Mouse (Mus musculus): ENCODE data around the gene Pp2d1. TPM values are rescaled to one million over a fixed set of nuclear protein-coding genes. Genes with fewer than 3 reads are reported as not detected.
"Not testable (repeated sequence)": the region's sequence is repeated elsewhere in the genome, so short reads cannot be mapped to it uniquely, and the experiment has no call there.

Pp2d1 gene
- not detected in 2 replicates for polyA plus RNA-seq (2012)

- TF ChIP-seq GATA1 (IDR thresholded peaks at IDR 0.05; ENCODE audit: low read length), result not testable (repeated sequence)
Observed at GRCm38 (mm10) chr17:53539351-53539750, at the start of gene Pp2d1. Pp2d1 (minus strand) TSS chr17:53539451.

GRCm38 (mm10) chr17:53588097-53588855 is 49.0 kb upstream of the Pp2d1 start:
- TF ChIP-seq GATA1 (IDR thresholded peaks at IDR 0.05; ENCODE audit: low read length), result no peak

- no peak for TF ChIP-seq GATA1 (IDR thresholded peaks at IDR 0.05; ENCODE audit: low read length)
Observed at GRCm38 (mm10) chr17:53587074-53587851, 48.0 kb upstream of the Pp2d1 start.

- no peak for TF ChIP-seq GATA1 (IDR thresholded peaks at IDR 0.05; ENCODE audit: low read length)
Observed at GRCm38 (mm10) chr17:53583846-53584579, 44.8 kb upstream of the Pp2d1 start.

- no peak for TF ChIP-seq GATA1 (IDR thresholded peaks at IDR 0.05; ENCODE audit: low read length)
Observed at GRCm38 (mm10) chr17:53582805-53583204, 43.6 kb upstream of the Pp2d1 start.

- TF ChIP-seq GATA1 (IDR thresholded peaks at IDR 0.05; ENCODE audit: low read length), result no peak
Observed at GRCm38 (mm10) chr17:53582026-53582585, 42.9 kb upstream of the Pp2d1 start.

DNA sequence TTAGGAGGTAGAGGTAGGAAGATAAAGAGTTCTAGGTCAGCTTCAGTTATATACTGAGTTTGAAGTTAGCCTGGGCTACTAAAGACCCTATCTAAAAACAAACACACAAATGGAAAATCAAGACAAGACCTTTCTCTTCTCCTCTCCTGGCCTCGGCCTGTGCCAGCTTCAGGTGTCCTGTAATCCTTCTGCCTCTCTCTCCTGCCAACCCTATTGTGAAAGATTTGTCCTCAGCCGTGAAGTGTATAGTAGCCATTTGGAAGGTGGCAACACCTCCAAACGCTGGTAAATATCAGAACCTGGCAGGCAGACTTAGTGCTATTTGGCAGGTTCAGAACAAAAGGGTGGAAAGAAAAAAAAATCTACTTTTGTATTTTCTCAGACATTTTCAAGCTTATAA is 41.0 kb upstream of the Pp2d1 start:
- TF ChIP-seq GATA1 (IDR thresholded peaks at IDR 0.05; ENCODE audit: low read length), result no peak

DNA sequence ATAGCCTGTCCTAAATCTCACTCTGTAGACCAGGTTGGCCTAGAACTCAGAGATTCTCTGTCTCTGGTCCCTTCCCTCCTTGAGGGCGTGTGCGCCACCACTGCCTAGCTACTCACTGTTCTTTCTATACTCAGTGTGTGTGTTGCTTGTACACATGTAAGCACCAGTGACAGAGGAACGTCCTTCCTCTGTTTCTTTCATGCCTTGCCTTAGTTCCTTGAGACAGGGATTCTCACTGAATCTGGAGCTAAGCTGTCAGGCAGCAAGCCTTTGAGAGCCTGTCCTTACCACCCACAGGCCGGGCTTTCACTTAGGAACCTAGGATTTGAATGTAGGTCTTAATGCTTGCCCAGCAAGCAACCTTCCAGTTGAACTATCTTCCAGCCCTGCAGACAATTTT is 40.4 kb upstream of the Pp2d1 start:
- TF ChIP-seq GATA1 (IDR thresholded peaks at IDR 0.05; ENCODE audit: low read length), result no peak

DNA sequence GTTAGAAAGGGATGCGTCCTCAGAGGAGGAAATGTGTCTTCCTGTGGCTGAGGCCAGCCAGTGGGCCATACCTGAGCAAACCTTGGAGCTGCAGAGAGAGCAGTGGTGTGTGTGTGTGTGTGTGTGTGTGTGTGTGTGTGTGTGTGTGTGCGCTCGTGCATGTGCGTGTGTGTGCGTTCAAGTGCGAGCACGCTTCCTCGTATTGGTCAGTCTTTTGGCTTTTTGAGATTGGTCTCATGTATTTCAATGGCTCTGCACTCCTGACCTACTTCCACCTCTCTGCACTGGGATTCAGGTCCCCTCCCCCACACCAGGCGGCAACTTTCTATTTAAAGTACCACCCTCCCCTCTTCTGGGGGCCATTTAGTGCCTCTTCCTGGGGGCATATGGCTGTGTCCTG is 39.5 kb upstream of the Pp2d1 start:
- no peak for TF ChIP-seq GATA1 (IDR thresholded peaks at IDR 0.05; ENCODE audit: low read length)

DNA sequence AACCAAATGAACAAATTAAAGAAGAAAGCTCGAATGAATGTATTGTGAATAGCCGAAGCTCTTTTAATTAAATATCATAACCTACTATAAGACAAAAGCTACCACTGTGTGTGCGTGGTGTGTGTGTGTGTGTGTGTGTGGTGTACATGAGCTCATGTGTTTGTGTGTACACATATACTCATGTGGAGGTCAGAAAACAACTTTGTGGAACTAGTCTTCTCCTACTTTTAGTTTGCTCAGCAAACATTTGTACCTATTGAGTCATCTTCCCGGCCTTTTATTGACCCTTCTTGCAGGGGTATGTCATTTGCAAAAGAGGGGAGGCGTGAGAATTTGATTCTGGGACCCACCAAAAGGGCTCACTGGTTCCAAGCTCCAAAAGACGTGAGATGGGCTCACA is 39.0 kb upstream of the Pp2d1 start:
- TF ChIP-seq GATA1 (IDR thresholded peaks at IDR 0.05; ENCODE audit: low read length), result no peak

DNA sequence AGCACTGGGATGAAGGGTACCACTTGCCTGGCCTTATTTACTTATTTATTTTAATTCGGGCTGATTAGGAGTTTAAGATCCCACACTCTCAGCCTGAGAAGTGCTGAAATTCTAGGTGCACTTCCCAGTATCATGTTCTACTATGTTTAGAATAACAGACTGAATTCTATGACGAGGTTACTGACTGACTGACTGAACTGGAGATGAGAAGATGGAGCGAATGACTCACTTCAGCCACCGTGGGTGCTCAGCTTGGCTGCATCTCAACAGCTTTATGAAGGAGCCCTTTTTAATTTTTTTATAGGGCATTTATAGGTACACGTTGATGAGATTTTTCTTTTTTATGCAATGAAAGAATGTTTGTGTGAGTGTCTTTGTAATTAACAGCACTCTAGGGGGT is 38.5 kb upstream of the Pp2d1 start:
- TF ChIP-seq GATA1 (IDR thresholded peaks at IDR 0.05; ENCODE audit: low read length), result no peak

DNA sequence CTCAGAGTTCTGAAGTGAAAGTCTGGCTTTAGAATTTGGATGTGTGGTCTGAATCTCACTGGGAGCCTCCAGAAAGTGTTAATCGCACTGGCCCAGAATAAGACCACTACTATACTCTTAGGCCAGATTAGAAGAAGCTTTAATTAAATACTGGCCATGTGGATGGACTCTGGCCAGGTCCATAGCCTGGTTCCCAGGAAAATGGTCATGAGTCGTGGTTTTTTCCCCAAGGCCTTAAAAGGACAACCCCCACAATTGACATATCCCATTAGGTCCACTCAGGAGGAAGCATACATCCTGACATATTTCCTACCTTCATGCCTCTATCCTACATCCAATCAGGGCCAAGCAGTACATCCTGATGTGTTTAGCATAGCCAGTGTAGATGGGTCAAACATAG is 37.9 kb upstream of the Pp2d1 start:
- no peak for TF ChIP-seq GATA1 (IDR thresholded peaks at IDR 0.05; ENCODE audit: low read length)

DNA sequence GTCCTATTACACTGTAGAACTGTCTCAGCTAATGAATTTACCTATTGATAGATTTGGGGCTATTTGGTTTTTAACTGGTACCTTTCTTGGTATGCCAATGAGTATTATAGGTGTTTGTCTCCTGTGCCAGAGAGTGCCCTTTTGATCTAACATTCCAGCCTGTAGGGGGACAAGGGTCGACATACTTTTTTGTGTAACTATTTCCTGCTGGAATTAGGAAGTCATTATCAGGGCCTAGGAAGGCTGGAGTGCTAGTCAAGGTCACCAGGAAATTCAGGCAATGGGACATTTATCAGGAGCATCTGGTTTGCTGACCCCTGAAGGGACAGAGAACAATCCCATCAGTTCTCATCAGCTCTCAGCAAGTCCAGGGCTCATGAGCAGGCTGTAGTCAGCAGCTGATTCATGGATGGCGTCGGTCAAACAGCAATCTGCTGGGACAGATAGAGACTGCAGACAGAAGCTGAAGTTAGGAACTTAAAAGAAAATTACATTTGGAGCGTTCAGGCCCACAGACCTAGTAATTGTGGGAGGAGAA is 33.8 kb upstream of the Pp2d1 start:
- TF ChIP-seq GATA1 (IDR thresholded peaks at IDR 0.05; ENCODE audit: low read length), result no peak

DNA sequence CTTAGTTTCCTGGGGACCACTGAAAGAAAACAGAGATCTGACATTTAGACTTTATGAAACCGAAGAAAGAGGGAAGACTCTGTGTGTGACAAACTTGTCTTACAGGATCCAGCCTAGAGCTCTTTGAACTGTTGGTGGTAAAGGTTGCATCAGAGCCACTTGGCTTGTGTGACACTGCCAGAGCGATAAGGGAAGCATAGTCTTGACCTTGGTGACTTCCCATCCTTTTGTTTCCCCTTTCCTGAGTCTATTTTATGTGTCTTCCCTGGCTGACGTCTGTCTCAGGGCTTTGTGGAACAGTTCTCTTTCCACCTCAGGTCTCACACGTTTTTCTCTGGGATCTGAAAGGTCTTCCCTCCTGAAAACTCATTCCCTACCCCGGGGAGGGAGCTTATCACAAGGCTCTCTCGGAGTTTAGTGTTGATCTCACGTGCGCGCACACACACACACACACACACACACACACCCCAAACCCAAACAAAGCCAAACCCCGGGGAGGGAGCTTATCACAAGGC is 31.2 kb upstream of the Pp2d1 start:
- no peak for TF ChIP-seq GATA1 (IDR thresholded peaks at IDR 0.05; ENCODE audit: low read length)

GRCm38 (mm10) chr17:53569829-53570228 is 30.6 kb upstream of the Pp2d1 start:
- no peak for TF ChIP-seq GATA1 (IDR thresholded peaks at IDR 0.05; ENCODE audit: low read length)
